ENCODE assay signal across 8 mouse cellular contexts in genomic region chr7:19789904-19790347, GRCm38 (mm10). TPM values are rescaled to one million over a fixed set of nuclear protein-coding genes. Genes with fewer than 3 reads are reported as not detected.
DNase-seq lines count a peak whose midpoint lies in the region; ATAC-seq and TF ChIP-seq lines count a peak whose summit lies in the region.

No protein-coding gene starts in this region.

- peak overlapping the region; percentile 49 for H3K4me2 ChIP-seq in forebrain, embryonic 14.5 days (ENCODE audit: low read length)
- peak overlapping the region; percentile 38 for H3K4me2 ChIP-seq in neural tube, embryonic 14.5 days (ENCODE audit: low read depth, low read length)

- H3K9me3 ChIP-seq in ES-Bruce4 (replicated peaks; ENCODE audit: control insufficient read depth, insufficient read depth, low read length, poor library complexity, severe bottlenecking) = no peaks in the 10 kb centered on the region
- H3K9me3 ChIP-seq in forebrain, embryonic 14.5 days (replicated peaks; ENCODE audit: control insufficient read depth, low read length) = no peaks in the 10 kb centered on the region
- no peaks in the 10 kb centered on the region for H3K9me3 ChIP-seq in neural tube, embryonic 14.5 days (ENCODE audit: control insufficient read depth, low read length)

- peak overlapping the region; percentile 21; the same call in 1 of the 2 replicates for H3K27ac ChIP-seq in ES-Bruce4 (ENCODE audit: insufficient read depth, low read length)
- H3K27ac ChIP-seq in forebrain, embryonic 14.5 days (ENCODE audit: low read depth, low read length) = no peak overlapping the region
- H3K27ac ChIP-seq in neural tube, embryonic 14.5 days (ENCODE audit: low read depth, low read length) = no peak overlapping the region
- H3K27ac ChIP-seq in testis, adult 2 months (ENCODE audit: control insufficient read depth, insufficient read depth, low read depth, low read length) = no peak overlapping the region

- peak; percentile 69 for ATAC-seq in forebrain, embryonic 14.5 days
- peak; percentile 76 for ATAC-seq in neural tube, embryonic 14.5 days (ENCODE audit: low read depth)

- under 1% methylated on average over 19 of the region's 19 CpGs for whole genome bisulfite sequencing in forebrain, embryonic 14.5 days
- WGBS in neural tube, embryonic 14.5 days = 3% methylated on average over 19 of the region's 19 CpGs

- TF ChIP-seq CTCF in ES-Bruce4 (IDR thresholded peaks at IDR 0.05; ENCODE audit: low read depth, low read length) = peak; percentile 91
- peak; percentile 98 for TF ChIP-seq CTCF in testis, adult 2 months (IDR thresholded peaks at IDR 0.05; ENCODE audit: control insufficient read depth, insufficient read depth, insufficient replicate concordance, low read depth, low read length)

- H3K4me3 ChIP-seq in ES-Bruce4 (ENCODE audit: low read depth, low read length) = peak overlapping the region; percentile 44
- H3K4me3 ChIP-seq in forebrain, embryonic 14.5 days (ENCODE audit: low read depth, low read length) = peak overlapping the region; percentile 21
- H3K4me3 ChIP-seq in neural tube, embryonic 14.5 days (ENCODE audit: low read depth, low read length) = peak overlapping the region; percentile 20; the same call in 1 of the 2 replicates
- peak overlapping the region; percentile 57 for H3K4me3 ChIP-seq in testis, adult 2 months (ENCODE audit: control insufficient read depth, low read depth, low read length)

- peaks cover 2% of the 10 kb centered on the region for H3K4me1 ChIP-seq in ES-Bruce4 (ENCODE audit: control insufficient read depth, insufficient read depth, low read length)
- H3K4me1 ChIP-seq in forebrain, embryonic 14.5 days (ENCODE audit: control insufficient read depth, insufficient read depth, low read length) = 0 out of 2 replicates have a peak, but pooled peaks cover 2% of the 10 kb centered on the region
- no peaks in the 10 kb centered on the region for H3K4me1 ChIP-seq in neural tube, embryonic 14.5 days (ENCODE audit: control insufficient read depth, insufficient read depth, low read length)
- H3K4me1 ChIP-seq in testis, adult 2 months (ENCODE audit: control insufficient read depth, insufficient read depth, low read length) = peaks cover 3% of the 10 kb centered on the region; the same call in 1 of the 2 replicates

- TF ChIP-seq EP300 in ES-Bruce4 (IDR thresholded peaks at IDR 0.05; ENCODE audit: insufficient read depth, low read depth, low read length) = peak; percentile 29; the same call in 1 of the 2 replicates

- peak; percentile 69 for DNase-seq in cerebellum, adult 11 months
- peak; percentile 85 for DNase-seq in forebrain, embryonic 14.5 days (ENCODE audit: low spot score)
- DNase-seq in heart, postnatal 14 days = peak; percentile 95 to 98
- DNase-seq in layer of hippocampus, adult 11-12 months (ENCODE audit: low spot score) = peak; percentile 85
- peak; percentile 84 to 89 for DNase-seq in lung, adult 18-20 months

- peak overlapping the region; percentile 13; the same call in 1 of the 2 replicates for H3K9ac ChIP-seq in ES-Bruce4 (ENCODE audit: low read depth, poor library complexity, severe bottlenecking)
- peak overlapping the region; percentile 56 for H3K9ac ChIP-seq in forebrain, embryonic 14.5 days (ENCODE audit: low read length)
- peak overlapping the region; percentile 1; the same call in 1 of the 2 replicates for H3K9ac ChIP-seq in neural tube, embryonic 14.5 days (replicated peaks; ENCODE audit: low read depth, low read length)

- no peaks in the 10 kb centered on the region for H3K27me3 ChIP-seq in ES-Bruce4 (ENCODE audit: control insufficient read depth, insufficient read depth, low read length, poor library complexity, severe bottlenecking)
- no peaks in the 10 kb centered on the region for H3K27me3 ChIP-seq in forebrain, embryonic 14.5 days (replicated peaks; ENCODE audit: control insufficient read depth, insufficient read depth, low read length)
- no peaks in the 10 kb centered on the region for H3K27me3 ChIP-seq in neural tube, embryonic 14.5 days (ENCODE audit: control insufficient read depth, insufficient read depth, low read length)
- no peaks in the 10 kb centered on the region for H3K27me3 ChIP-seq in testis, adult 2 months (ENCODE audit: control insufficient read depth, insufficient read depth, low read length)

- intact Hi-C loops in heart, postnatal 14 days (cut with DNase I) = loop anchor here (1.0 kb wide), 1 partner anchor 40 kb away; the partner anchor contains the start of gene Nectin2

- TF ChIP-seq POLR2A in ES-Bruce4 (IDR thresholded peaks at IDR 0.05; ENCODE audit: insufficient read depth, low read length) = no peak
- no peak for TF ChIP-seq POLR2A in testis, adult 2 months (IDR thresholded peaks at IDR 0.05; ENCODE audit: control insufficient read depth, low read depth, low read length)

- no peaks in the 10 kb centered on the region for H3K36me3 ChIP-seq in ES-Bruce4 (ENCODE audit: control insufficient read depth, insufficient read depth, low read length, poor library complexity, severe bottlenecking)
- no peaks in the 10 kb centered on the region for H3K36me3 ChIP-seq in forebrain, embryonic 14.5 days (ENCODE audit: control insufficient read depth, insufficient read depth, low read length)
- H3K36me3 ChIP-seq in neural tube, embryonic 14.5 days (ENCODE audit: control insufficient read depth, insufficient read depth, low read length) = no peaks in the 10 kb centered on the region
- no peaks in the 10 kb centered on the region for H3K36me3 ChIP-seq in testis, adult 2 months (ENCODE audit: control insufficient read depth, insufficient read depth, low read length)

RNA-seq across cellular contexts. Expression of gene Cblc, which starts 6.7 kb away (rescaled TPM):
- 17.1 and 23.2 TPM in 2 replicates for polyA plus RNA-seq in ES-Bruce4 (2011; ENCODE audit: insufficient read depth, insufficient read length, low read depth, missing spikeins)
- polyA plus RNA-seq in forebrain, embryonic 14.5 days (2014; fragmentation: Nextera tagmentation; extraction: Ambion mirVana) = not detected in 2 replicates
- total RNA-seq in heart, postnatal 14 days (2021) = not detected
- polyA plus RNA-seq in neural tube, embryonic 14.5 days (2014; fragmentation: Nextera tagmentation; extraction: Ambion mirVana) = 0.54 TPM in 1 of 2 replicates, not detected in the other
- polyA plus RNA-seq in testis, adult 2 months (2012; rRNA removed) = 0.82 TPM in 1 of 2 replicates, not detected in the other

RNA-seq across cellular contexts. Expression of gene Bcam, which starts 19.1 kb away (rescaled TPM):
- 138 and 154 TPM in 2 replicates for polyA plus RNA-seq in ES-Bruce4 (2011; ENCODE audit: insufficient read depth, insufficient read length, low read depth, missing spikeins)
- 5.8 and 7.6 TPM in 2 replicates for polyA plus RNA-seq in forebrain, embryonic 14.5 days (2014; fragmentation: Nextera tagmentation; extraction: Ambion mirVana)
- 100 to 1,000 TPM; 225 to 236 TPM for total RNA-seq in heart, postnatal 14 days (2021)
- 9.3 and 16.0 TPM in 2 replicates for polyA plus RNA-seq in neural tube, embryonic 14.5 days (2014; fragmentation: Nextera tagmentation; extraction: Ambion mirVana)
- polyA plus RNA-seq in testis, adult 2 months (2012; rRNA removed) = 4.5 and 7.5 TPM in 2 replicates

RNA-seq across cellular contexts. Expression of gene Bcl3, which starts 32.6 kb away (rescaled TPM):
- polyA plus RNA-seq in ES-Bruce4 (2011; ENCODE audit: insufficient read depth, insufficient read length, low read depth, missing spikeins) = 17.3 and 27.3 TPM in 2 replicates
- 0.75 TPM in 1 of 2 replicates, not detected in the other for polyA plus RNA-seq in forebrain, embryonic 14.5 days (2014; fragmentation: Nextera tagmentation; extraction: Ambion mirVana)
- total RNA-seq in heart, postnatal 14 days (2021) = 1 to 10 TPM; 3.9 to 4.5 TPM
- polyA plus RNA-seq in neural tube, embryonic 14.5 days (2014; fragmentation: Nextera tagmentation; extraction: Ambion mirVana) = 0.24 and 1.2 TPM in 2 replicates
- 4.4 and 5.9 TPM in 2 replicates for polyA plus RNA-seq in testis, adult 2 months (2012; rRNA removed)

RNA-seq across cellular contexts. Expression of gene Nectin2, which starts 39.6 kb away (rescaled TPM):
- 86.7 and 97.9 TPM in 2 replicates for polyA plus RNA-seq in ES-Bruce4 (2011; ENCODE audit: insufficient read depth, insufficient read length, low read depth, missing spikeins)
- polyA plus RNA-seq in forebrain, embryonic 14.5 days (2014; fragmentation: Nextera tagmentation; extraction: Ambion mirVana) = 33.0 and 39.7 TPM in 2 replicates
- total RNA-seq in heart, postnatal 14 days (2021) = 10 to 100 TPM; 37.2 to 39.7 TPM
- 44.7 and 47.4 TPM in 2 replicates for polyA plus RNA-seq in neural tube, embryonic 14.5 days (2014; fragmentation: Nextera tagmentation; extraction: Ambion mirVana)
- polyA plus RNA-seq in testis, adult 2 months (2012; rRNA removed) = 69.1 and 71.8 TPM in 2 replicates

Comparison
In these comparisons a context has a peak if more than half of its experiments do, and no peak if none do; other contexts are left out.
1. H3K9ac ChIP-seq: peak in every context shown above with its lines; median percentile 56 in forebrain, embryonic 14.5 days; 13 in ES-Bruce4; 1 in neural tube, embryonic 14.5 days.